Mouse (Mus musculus): ENCODE results near the gene Scfd2.

Scfd2 gene

DNA sequence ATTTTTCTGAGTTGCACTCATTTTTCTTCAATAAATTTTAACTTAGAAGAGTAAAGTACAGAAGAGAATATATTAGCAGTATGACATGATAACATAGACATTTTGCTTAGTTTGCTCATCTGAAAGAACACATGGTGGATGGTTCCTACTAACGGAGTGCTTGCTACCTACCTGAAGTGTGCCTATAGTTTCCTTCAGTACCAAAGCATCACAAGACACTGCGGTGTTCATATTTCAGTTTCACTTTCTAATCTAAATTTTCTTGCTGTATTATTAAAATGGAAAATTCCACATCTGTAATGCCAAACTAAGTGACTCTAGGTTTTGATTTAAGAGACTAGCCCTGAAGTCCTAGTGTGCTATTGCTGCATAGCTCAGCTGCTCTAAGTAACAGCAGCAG, 74.8 kb downstream of the Scfd2 start:
- DNase-seq (ENCODE audit: low read depth, low spot score) = no peak

DNA sequence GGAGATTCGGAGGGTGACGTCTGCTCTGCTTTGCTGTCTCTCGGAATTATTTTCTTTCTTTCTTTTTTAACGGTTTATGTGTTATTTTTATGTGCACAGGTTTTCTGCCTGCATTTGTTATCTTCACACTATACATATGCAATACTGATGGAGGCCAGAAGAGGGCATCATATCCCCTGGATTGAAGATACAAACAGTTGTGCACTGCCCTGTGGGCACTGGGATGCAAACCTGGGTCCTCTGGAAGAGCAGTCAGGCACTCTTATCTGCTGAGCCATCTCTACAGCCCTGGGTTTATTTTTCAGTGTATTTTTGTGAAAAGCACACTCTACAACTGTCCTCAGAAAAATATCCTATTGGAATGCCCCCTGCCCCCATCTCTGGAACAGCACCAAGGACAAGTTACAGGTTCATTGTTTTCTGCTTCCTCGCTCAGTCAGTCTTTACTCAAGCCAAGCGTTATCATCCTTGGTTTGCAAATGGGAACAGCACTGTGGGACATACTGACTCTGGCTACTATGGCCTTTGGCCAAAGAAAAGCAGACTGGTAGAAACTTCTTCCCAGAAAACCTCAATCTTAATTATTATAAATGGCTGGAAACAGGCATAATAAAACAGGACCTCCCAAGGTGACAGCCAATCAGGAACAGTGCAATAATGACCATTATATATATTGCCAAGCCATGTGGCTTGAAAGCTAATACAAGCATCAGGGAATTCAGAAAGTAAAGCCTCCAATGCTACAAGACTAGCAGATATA, 75.9 kb downstream of the Scfd2 start:
- DNase-seq (ENCODE audit: low read depth, low spot score) = no peak

DNA sequence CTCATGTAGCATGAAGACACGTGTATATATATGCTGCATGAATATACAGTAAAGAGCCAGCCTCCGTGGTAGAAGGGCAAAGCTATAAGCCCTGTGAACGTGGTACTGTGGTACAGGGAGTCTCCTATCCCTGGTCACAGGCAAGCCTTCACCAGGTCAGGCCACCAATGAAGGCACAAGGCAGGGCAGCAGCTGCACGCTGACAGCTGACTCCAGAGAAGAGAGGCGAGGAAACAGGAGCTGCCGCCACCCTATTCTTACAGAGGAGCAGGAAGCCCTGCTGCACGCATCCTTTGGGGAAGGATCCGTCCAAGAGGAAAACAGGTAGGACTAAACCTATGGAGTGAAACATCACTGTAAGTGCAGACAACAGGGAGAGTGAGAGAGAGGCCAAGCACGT, 76.5 kb downstream of the Scfd2 start:
- no peak for DNase-seq (ENCODE audit: low read depth, low spot score)

DNA sequence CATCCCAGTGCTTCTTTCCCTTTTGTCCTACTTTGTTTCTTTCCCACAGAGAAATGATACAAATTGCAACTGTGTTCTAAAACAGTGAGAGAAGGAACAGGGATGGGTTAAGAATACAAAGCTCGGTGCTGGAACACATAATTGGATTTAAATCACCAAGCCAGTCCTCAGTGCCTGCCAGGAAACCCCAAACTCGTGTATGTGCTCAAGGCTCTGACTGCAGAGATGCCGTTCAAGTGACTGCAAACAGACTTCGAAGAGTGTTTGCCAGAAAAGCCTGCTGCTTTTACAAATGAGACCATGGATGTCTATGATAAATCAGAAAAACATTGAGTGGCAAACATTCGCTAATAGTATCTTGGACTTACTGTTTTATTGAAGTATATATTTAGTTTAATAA, 80.6 kb downstream of the Scfd2 start:
- DNase-seq (ENCODE audit: low read depth, low spot score) = no peak

DNA sequence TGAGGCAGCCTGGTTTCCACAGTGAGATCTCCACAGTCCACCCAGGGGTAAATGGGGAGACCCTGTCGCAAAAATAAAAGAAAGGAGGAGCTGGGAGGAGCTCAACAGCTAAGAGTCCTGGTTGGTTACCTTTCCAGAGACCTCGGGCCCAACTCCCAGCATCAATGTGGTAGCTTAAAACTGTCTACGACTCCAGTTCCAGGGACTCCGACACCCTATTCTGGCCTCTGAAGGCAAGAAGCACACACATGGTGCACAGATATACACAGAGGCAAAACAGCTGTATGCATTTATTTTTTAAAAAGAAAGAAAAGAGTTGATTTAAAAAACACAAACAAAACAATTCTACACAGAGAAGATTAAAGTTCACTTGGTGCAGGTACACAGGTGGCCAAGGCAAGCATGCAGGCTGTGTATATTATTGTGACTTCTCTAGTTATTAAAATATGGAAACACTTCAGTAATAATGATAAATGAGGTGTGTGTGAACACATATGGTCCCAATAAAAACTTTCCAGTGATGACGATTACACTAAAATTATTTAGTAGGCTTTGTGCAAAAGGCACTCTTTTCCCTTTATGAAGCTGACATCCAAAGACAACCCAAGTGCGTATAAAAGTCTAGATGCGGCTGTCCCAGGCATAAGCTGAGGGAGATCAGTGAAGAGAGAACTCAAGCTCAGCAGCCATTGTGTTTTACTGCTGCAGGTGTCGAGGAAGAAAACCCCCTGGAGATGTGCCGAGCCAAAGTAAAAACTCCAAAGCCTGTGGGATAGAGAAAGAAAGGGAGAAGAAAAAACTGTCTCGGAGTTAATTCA, 83.8 kb downstream of the Scfd2 start:
- DNase-seq (ENCODE audit: low read depth, low spot score) = no peak

DNA sequence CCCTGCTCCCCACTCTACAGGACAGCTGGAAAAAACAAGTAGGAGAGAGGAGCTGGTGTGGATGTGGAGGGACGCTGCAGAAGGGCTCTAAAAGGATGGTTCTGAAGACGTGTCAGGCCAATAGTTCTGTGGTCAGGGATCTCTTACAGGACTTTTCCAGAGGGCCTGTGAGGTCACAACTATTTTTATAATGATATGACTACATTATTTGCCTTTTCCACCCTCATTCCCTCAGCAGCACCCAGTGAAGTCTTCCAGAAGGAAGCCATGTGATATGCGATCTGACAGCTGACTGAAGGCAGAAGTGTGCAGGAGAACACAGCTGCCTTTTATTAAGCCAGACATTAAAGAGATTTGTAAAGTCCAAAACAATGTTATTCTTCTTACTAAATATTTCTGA, 85.7 kb downstream of the Scfd2 start:
- no peak for DNase-seq (ENCODE audit: low read depth, low spot score)

DNA sequence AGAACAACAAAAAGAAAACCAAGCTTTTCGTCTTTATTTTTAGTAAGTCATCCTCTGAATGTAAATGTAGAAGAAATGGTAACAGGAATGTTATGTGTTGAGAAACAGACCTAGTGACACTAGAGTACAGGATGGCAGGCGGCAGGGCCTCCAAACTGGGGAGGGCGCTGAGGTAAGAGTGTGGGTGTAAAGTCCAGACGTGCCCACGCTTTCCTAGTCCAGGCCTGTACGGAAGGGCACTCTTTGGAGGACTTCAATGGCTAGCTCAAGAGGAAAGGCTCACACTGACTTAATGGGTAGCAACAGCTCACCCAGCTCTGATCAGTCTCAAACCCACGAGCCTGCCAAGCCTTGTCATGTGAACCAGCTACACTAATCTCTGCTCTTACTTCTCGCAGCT, 93.2 kb downstream of the Scfd2 start:
- DNase-seq (ENCODE audit: low read depth, low spot score) = no peak

DNA sequence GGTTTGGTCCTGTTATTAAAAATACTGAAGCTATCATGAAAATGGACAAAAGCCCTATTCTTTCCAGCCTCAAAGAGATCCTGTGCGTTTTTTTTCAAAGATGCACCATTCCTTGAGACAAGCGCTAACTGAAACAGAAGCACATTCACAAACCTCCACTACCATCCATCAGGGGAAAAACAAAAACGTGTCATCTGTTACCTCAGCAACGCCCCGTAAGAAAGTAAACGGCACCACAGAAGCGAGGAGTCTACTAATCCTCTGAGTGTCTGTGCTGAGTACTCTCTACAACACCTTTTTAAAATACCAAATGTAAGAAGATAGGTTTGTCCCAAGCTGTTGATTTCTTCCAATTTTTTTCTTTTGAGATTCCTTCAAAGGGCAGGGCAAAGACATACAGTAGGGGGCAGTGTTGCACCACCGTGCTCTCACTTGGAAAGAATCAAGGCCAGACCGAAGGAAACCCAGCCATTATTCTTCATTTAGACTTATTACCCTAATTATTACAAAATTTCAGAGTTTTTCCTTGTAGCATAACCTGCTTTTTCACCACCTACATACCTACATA, 97.9 kb downstream of the Scfd2 start:
- DNase-seq (ENCODE audit: low read depth, low spot score) = no peak

DNA sequence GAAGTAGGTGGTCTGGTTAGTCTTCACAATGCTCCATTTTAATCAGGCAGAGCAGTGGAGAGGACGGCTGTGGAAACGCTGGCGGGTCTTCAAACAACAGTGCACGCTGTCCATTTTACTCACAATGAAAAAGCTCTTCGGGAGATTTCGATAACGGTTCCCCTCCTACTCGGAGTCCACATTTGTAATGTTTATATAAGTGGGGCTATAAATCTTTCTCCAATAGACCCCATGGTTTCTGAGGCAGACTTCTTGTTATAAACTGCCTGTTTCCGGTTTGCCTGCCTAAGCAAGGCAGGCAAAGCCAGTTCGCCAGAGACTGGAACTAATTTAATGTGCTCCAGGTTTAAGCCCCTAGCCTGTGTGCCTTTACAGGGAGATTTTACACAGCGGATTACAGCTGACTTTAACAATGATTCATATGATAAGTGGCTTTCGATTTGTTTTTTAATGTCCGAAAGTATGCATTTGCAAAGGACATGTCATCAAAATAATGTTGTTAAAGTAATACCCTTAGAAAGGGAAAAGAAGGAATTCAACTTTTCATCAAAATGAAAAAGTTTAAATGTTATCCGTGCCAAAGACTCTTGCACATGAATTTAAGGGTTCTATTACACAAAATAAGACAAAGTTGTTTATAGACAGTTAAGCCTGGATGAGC, 98.5 kb downstream of the Scfd2 start:
- DNase-seq (ENCODE audit: low read depth, low spot score) = no peak

DNA sequence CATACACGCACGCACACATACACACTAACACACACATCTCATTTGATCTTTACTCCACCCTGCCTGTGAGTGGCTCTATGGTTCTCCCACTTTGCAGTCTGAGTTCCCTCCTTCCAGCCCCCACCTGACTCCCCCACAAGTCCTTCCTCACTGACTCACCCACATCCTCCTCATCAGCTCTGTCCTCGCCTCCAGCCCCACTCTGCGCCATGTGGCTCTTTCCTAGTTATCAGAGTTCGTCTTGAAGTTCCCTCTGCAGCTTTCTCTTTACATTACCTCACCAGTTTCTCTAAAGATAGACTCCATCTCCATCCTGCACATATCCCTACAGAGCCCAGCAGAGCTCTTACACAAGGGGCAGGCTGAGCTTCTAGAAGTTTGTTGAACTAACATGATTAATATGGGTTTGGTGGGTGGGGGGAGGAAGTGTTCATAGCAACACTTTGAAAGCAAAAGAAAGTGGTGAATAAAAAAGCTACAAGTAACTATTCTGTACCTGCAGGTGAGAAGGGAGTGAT, 110.9 kb downstream of the Scfd2 start:
- no peak for DNase-seq (ENCODE audit: low read depth, low spot score)

DNA sequence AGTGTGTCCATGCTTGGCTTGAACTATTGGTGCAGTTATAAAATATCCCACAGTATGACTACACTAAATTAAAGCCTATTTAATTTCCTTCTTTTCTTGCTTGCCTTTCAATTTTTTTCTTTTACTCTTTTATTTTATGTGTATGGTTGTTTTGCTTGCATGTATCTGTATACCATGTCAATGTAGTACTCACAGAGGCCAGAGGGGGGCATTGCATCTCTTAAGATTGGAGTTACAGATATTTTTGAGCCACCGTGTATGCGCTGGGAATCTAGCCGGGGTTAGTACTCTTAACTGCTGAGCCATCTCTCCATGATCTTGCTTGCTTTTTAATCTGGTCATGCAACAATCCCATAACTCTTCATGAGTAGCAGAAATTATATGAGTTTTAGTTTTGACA, 119.0 kb downstream of the Scfd2 start:
- DNase-seq (ENCODE audit: low read depth, low spot score) = no peak

DNA sequence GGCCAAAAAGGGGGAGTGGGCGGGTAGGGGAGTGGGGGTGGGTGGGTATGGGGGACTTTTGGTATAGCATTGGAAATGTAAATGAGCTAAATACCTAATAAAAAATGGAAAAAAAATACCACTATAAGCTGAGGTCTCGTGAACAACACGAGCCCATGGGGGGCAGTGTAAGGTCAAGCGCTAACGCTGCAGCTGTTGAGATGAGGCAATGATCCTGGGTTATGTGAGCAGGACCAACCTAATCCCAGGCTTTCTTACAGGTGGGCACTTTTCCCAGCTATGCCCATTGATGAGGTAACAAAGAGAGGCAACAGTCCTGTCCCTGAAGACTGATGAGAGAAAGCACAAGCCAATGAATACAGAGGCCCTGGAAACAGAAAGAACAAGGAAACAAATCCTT, 126.7 kb downstream of the Scfd2 start:
- no peak for DNase-seq (ENCODE audit: low read depth, low spot score)

DNA sequence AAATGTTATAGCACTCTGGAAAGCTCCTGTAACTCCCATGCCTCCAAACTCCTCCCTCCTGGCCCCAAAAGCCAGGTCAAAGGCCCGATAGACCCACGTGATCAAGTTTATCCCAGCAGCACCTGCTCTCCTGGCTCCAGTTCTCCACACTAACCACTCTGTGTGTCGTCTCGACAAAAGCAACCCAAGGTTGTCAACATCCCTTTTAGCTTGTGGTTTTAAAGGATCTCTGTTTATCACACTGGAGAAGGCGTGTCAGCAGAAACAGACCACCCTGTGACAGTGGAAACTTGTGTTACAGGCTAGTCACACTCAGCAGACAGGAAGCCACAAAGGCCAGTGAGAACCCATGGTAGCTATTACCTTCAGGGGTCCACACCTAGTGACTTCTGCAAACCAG, 127.5 kb downstream of the Scfd2 start:
- DNase-seq (ENCODE audit: low read depth, low spot score) = no peak

DNA sequence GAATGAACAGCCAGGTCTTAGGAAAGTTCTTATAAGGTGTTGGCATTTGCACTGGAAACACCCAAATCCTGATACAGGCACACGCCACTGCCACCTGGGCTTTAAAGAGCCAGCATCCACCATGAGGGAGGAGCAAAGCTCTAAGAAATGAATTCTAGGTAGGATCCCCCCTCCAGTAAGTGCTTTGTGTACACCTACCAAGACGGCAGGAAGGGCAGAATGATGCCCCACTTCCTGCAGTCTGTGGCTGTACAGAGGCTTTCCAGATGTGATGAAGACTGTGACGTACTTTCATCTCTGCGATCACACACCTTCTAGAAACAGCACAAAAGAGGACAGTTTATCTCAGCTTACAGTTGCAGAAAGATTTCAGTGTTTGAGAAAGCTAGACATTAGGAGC, 128.9 kb downstream of the Scfd2 start:
- no peak for DNase-seq (ENCODE audit: low read depth, low spot score)

DNA sequence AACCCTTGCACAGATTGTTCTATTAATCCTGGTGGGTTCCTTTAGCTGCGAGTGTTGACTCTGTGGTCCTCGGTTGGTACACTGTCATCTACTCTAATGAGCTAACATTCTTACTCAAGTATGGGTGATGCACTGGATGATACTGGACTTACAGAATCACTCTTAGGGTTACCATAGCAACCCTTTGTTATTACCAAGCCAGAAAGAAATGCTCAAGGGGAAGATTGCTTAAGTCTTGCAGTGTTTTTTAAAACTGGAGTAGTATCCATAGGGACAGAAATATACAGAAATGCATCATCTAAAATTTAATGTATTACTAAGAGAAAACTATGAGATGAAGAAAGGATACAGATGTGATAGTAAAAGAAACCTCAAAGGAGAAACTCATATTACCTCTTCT, 139.8 kb downstream of the Scfd2 start:
- no peak for DNase-seq (ENCODE audit: low read depth, low spot score)

DNA sequence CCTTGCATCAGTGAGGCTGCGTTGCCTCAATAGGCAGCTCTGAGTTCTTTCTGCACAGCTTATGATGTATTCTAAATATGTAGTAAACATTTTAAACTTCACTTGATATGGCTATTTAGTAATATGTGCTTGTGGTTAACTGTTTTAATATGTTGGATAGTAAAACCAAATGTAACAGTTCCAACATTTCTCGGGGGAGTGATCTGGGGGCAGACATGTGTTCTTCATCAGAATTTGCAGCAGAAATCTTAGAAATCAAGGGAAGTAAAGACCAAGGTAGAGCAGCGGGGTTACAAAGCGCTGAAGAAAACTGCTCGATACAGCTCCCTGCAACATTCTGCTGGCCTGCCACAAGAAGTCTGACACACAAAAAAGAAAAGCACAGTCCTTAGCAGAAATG, 140.2 kb downstream of the Scfd2 start:
- no peak for DNase-seq (ENCODE audit: low read depth, low spot score)

DNA sequence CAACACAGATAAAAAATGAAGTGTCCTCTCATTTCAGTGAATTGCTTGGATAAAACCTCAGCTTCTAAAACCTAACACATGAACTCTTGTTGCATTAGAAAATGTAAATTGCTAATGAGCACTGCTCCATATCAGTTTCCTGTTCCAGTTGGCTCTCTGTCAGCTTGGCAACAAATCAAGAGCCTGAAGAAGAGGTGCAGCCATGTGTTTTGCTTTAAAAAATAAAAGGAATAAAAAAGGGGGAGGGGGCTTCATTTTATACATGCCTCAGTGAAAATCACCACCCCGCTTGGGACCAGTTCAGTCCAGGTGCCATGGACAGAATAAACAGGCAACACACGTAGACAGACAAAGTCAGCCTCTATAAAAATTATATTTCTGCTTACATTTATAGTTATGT, 142.7 kb downstream of the Scfd2 start:
- no peak for DNase-seq (ENCODE audit: low read depth, low spot score)

DNA sequence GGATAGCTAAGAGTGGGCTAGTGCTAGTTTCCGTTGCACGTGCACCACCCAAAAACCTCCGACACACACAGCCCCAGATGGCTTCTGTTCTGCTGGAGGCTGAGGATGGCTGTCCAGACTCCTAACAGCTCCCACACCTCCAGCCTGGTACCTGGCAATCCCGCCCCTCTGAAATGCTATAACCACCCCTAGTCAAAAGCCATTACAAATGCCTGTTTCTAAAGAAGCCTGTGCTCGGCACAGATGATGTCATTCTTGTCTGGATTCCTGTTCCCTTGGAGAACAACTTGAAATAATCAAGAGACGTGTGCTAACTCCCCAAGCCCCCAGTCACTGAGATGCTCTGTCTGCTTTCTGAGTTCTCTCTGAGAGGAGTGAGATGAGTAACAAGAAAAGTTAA, 143.5 kb downstream of the Scfd2 start:
- no peak for DNase-seq (ENCODE audit: low read depth, low spot score)

DNA sequence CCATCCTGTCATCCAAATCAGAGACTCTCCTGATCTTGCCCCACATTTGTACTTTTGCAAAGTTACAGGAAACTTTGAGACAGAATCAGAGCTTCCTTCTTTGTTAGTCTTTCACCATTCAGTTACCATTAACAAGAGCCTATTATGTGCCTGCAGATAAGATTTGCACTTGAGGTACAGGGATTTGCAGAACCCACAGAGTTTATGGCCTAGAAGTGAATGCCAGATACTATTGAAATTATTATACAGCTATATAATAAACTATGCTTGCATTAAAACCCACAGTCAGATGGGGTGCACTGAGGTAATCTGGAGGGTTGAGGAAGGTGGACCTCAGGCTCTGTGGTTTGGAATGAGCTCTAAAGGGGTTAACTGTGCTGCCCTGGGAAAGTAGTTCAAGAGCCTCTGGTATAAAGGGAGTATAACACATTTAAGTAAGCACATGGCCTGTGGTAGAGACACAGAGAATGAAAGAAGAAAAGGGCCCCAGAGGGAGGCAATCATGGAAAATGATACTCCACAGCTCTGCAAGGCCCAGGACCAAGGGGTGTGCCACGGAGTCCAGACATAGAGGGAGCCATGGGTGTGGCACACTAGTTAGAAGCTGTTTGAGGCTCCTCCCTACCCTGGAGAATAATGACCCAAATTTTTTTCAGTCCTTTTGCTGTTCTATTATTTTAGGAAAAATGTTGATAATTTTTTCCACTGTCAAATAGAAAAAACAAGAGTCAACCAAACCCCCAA, 144.2 kb downstream of the Scfd2 start:
- DNase-seq (ENCODE audit: low read depth, low spot score) = no peak

DNA sequence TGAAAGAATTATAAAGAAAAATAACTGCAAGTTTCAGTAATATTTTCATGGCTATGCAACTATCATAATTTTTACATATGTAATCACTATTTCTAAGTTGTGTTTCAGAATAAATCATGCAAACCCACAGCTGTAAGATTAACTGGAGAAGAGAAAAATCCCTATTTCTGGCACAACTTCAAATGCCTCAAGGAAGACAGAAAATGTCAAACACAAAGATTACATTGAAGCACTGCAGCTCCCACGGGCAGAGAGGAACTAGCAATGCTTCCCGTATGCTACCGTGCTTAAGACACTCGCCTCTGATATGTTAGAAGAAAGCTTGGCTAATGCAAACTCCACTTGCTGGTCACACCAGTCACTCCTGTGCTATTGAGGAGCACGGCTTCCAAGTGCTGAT, 151.5 kb downstream of the Scfd2 start:
- no peak for DNase-seq (ENCODE audit: low read depth, low spot score)

DNA sequence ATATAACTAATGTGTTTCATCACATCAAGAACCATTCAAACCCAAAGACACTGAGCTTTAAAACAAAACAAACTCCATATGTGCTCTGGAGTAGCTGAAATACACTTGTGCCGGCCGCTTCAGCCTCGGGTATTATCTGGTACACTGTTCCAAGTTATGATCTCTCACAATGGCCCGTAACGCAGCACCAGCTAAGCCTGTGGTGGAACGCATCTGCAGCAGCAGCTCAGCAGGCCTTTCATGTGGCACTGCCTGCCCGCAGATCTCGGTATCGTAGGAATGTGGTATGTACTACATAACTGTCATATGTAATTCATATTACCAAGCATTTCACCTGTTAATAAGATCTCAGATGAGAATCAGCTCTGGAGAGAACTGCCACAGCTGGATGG, 164.9 kb downstream of the Scfd2 start:
- DNase-seq (ENCODE audit: low read depth, low spot score) = no peak
